Mouse (Mus musculus): ENCODE measurements around the gene Homez.

DNA sequence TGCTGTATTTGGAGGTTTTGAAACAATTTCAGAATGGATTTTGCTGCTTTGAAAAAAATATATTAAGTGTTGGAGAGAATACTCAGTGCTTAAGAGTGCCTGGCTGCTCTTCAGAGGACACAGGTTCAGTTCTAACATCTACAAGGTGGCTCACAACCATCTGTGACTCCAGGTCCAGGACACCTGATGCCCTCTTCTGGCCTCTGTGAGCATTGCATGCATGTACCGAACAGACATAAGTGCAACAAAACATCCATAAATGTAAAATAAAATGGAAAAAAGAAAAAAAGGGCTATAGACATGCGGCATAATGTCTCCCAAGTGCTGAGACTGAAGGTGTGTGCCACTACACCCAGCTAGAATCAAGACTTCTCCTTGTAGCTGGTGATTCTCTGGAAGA is 10.2 kb downstream of the Homez start:
- TF ChIP-seq GATA1 (IDR thresholded peaks at IDR 0.05; ENCODE audit: borderline replicate concordance, low read length) (no peak), FLI1 (IDR thresholded peaks at IDR 0.05; ENCODE audit: low read length) (no peak)
